Mouse (Mus musculus): Measurements from ENCODE around the gene Rnf5.

- TF ChIP-seq POLR2A (IDR thresholded peaks at IDR 0.05; ENCODE audit: control insufficient read depth, extremely low read depth, insufficient read depth, low read length, poor library complexity) (no peak), CTCF (IDR thresholded peaks at IDR 0.05; ENCODE audit: borderline replicate concordance, control insufficient read depth, extremely low read depth, insufficient read depth, low read length, poor library complexity) (no peak)
Observed at GRCm38 (mm10) chr17:34569919-34570318, 33.6 kb downstream of the Rnf5 start.
